22 mouse cellular contexts compared by ENCODE assay signal in the genomic region with DNA sequence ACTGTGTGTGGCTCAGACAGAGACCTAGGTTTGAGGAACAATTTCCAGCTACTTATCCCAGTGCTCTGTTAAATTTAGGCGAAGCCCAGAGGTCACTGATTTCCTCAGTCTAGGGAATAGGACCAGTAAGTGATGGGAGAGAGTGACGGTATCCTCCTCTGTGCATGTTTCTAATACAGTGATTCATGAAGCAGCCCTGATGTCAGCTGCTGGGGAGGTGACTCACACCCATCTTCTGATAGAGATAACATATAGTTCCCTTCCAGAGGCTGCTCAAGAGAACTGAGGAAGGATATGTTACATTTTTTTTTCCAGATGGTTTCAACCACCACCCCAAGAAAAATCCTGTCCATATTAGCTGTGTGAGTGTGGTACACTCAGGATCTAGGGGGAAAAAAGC. TPM values are rescaled to one million over a fixed set of nuclear protein-coding genes. Genes with fewer than 3 reads are reported as not detected.
"Had no signal": no experiment of that assay in that cellular context is flagged by ENCODE, and none has a peak within 500 bp of the region (broad histone marks: within the 10 kb centered on the region; RNA-seq: fewer than 3 reads in every experiment).

No protein-coding gene starts in this region.

- H3K27ac ChIP-seq: limb, embryonic 10.5 days; limb, embryonic 13.5 days; liver, embryonic 12.5 days; liver, embryonic 15.5 days; lung, embryonic 15.5 days; midbrain, embryonic 10.5 days; midbrain, embryonic 13.5 days; stomach, embryonic 15.5 days had no signal

- DNase-seq: kidney, adult 18-20 months; kidney, adult 9 months; kidney, postnatal 14 days; liver; lung, adult 18-20 months; lung, postnatal 10 days; lung, postnatal 36 days; right cerebral cortex, adult 18-20 months; right cerebral cortex, postnatal 14 days; spleen, adult 18-20 months; thymus, postnatal 36 days had no signal

- H3K4me2 ChIP-seq: limb, embryonic 13.5 days; liver, embryonic 12.5 days; liver, embryonic 15.5 days; lung, embryonic 15.5 days; midbrain, embryonic 13.5 days; stomach, embryonic 15.5 days had no signal

- H3K36me3 ChIP-seq: limb, embryonic 10.5 days; limb, embryonic 13.5 days; liver, embryonic 12.5 days; liver, embryonic 15.5 days; lung, embryonic 15.5 days; midbrain, embryonic 10.5 days; midbrain, embryonic 13.5 days; stomach, embryonic 15.5 days had no signal

- H3K4me3 ChIP-seq: limb, embryonic 10.5 days; limb, embryonic 13.5 days; liver, embryonic 12.5 days; liver, embryonic 15.5 days; lung, embryonic 15.5 days; megakaryocyte, embryonic 14.5 days; midbrain, embryonic 10.5 days; midbrain, embryonic 13.5 days; stomach, embryonic 15.5 days had no signal

- H3K27me3 ChIP-seq: lung, embryonic 15.5 days; midbrain, embryonic 13.5 days; stomach, embryonic 15.5 days had no signal

RNA-seq across cellular contexts. Expression of a gene that starts 2.9 kb away (rescaled TPM):
- total RNA-seq: monocyte, adult 5-6 weeks had no signal
- polyA plus RNA-seq: large intestine, adult 2 months; liver, embryonic 15.5 days had no signal
